7 mouse cellular contexts compared by ENCODE assay signal in the genomic region with DNA sequence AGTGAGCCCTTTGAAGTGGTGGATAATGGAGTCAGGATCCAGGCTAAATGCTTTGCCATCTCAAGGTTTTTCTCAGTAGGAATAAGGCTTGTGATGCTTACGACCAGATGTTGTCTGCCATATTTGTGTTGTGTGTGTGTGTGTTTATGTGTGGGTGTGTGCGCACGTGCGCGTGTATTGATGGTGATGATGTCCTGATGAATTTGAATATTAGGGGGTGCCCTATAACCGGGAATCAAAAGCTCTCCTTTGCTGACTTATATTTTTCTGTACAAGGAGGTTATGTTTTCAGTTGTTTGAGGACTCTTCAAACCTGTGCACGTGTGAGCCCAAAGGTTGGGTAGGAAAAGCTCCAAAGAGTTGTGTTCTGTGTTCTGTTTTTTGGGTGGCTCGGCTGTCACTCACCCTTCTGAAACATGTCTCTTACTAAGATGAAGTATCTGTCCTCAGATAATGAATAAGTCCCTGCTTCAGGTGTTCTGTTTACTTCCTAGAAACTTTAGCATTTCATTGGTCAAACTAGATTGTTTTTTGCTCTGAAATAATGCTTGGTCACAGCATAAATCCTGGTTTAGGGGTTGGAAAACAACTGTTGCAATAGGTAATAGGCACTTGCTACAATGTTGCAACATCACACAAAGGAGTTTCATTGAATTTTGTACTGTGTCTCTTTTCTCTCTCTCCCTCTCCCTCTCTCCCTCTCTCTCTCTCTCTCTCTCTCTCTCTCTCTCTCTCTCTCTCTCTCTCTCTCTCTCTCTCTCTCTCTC. TPM values are rescaled to one million over a fixed set of nuclear protein-coding genes. Genes with fewer than 3 reads are reported as not detected.
A peak's percentile ranks its signal among the peaks of the same experiment; 100 is the strongest.
DNase-seq lines count a peak whose midpoint lies in the region; ATAC-seq lines count a peak whose summit lies in the region.

No protein-coding gene starts in this region.

- H3K27ac ChIP-seq in lung, embryonic 16.5 days (ENCODE audit: low read length) = peak overlapping the region; percentile 84; the same call in 1 of the 2 replicates
- H3K27ac ChIP-seq in embryonic facial prominence, embryonic 15.5 days (replicated peaks) = no peak overlapping the region
- H3K27ac ChIP-seq in limb, embryonic 13.5 days = no peak overlapping the region
- H3K27ac ChIP-seq in stomach, embryonic 14.5 days (ENCODE audit: low read length) = no peak overlapping the region; the same call in 1 of the 2 replicates

- peak overlapping the region; percentile 74 for H3K4me3 ChIP-seq in lung, embryonic 16.5 days (ENCODE audit: low read length)
- H3K4me3 ChIP-seq in embryonic facial prominence, embryonic 15.5 days (replicated peaks) = peak overlapping the region; percentile 74
- peak overlapping the region; percentile 69 for H3K4me3 ChIP-seq in limb, embryonic 13.5 days
- H3K4me3 ChIP-seq in stomach, embryonic 14.5 days (ENCODE audit: low read depth, low read length) = peak overlapping the region; percentile 66

- no peak for DNase-seq in lung, postnatal 25 days (ENCODE audit: low spot score)
- DNase-seq in testis, postnatal 14 days (ENCODE audit: low spot score) = no peak
- no peak for DNase-seq in spleen, postnatal 4 days (ENCODE audit: low spot score in 2 of 2)

- no peaks in the 10 kb centered on the region for H3K4me1 ChIP-seq in lung, embryonic 16.5 days (replicated peaks; ENCODE audit: control insufficient read depth, insufficient read depth, low read length)
- H3K4me1 ChIP-seq in embryonic facial prominence, embryonic 15.5 days = 0 out of 2 replicates have a peak, but pooled peaks cover 7% of the 10 kb centered on the region
- no peaks in the 10 kb centered on the region for H3K4me1 ChIP-seq in limb, embryonic 13.5 days
- no peaks in the 10 kb centered on the region for H3K4me1 ChIP-seq in stomach, embryonic 14.5 days (ENCODE audit: control insufficient read depth, insufficient read depth, low read length)

- no peak for ATAC-seq in lung, embryonic 16.5 days (ENCODE audit: low read depth)
- ATAC-seq in embryonic facial prominence, embryonic 15.5 days (ENCODE audit: insufficient number of reproducible peaks, low FRiP score, low TSS enrichment, low read depth) = no peak
- no peak for ATAC-seq in limb, embryonic 13.5 days (ENCODE audit: low FRiP score, low read depth)
- ATAC-seq in stomach, embryonic 14.5 days (ENCODE audit: insufficient number of reproducible peaks, insufficient read depth, low FRiP score, low read depth) = no peak

- WGBS in lung, embryonic 16.5 days = 76% methylated on average over 8 of the region's 8 CpGs
- 81% methylated on average over 8 of the region's 8 CpGs for WGBS in embryonic facial prominence, embryonic 15.5 days
- WGBS in limb, embryonic 13.5 days = 81% methylated on average over 8 of the region's 8 CpGs
- 81% methylated on average over 8 of the region's 8 CpGs for WGBS in stomach, embryonic 14.5 days

- no peaks in the 10 kb centered on the region; the same call in 1 of the 2 replicates for H3K27me3 ChIP-seq in lung, embryonic 16.5 days (ENCODE audit: control insufficient read depth, insufficient read depth, low read depth, low read length)
- no peaks in the 10 kb centered on the region for H3K27me3 ChIP-seq in embryonic facial prominence, embryonic 15.5 days
- peaks cover 21% of the 10 kb centered on the region for H3K27me3 ChIP-seq in limb, embryonic 13.5 days
- no peaks in the 10 kb centered on the region for H3K27me3 ChIP-seq in stomach, embryonic 14.5 days (ENCODE audit: control insufficient read depth, insufficient read depth, low read length)

- peak overlapping the region; percentile 99 for H3K4me2 ChIP-seq in lung, embryonic 16.5 days (ENCODE audit: low read depth, low read length)
- H3K4me2 ChIP-seq in embryonic facial prominence, embryonic 15.5 days (replicated peaks) = peak overlapping the region; percentile 96
- H3K4me2 ChIP-seq in limb, embryonic 13.5 days (replicated peaks) = peak overlapping the region; percentile 96
- peak overlapping the region; percentile 72 for H3K4me2 ChIP-seq in stomach, embryonic 14.5 days (replicated peaks; ENCODE audit: low read depth, low read length)

- no peaks in the 10 kb centered on the region for H3K9me3 ChIP-seq in lung, embryonic 16.5 days (ENCODE audit: control insufficient read depth, low read length)
- no peaks in the 10 kb centered on the region for H3K9me3 ChIP-seq in embryonic facial prominence, embryonic 15.5 days (replicated peaks)
- no peaks in the 10 kb centered on the region for H3K9me3 ChIP-seq in limb, embryonic 13.5 days
- no peaks in the 10 kb centered on the region for H3K9me3 ChIP-seq in stomach, embryonic 14.5 days (ENCODE audit: control insufficient read depth, low read depth, low read length)

- H3K9ac ChIP-seq in lung, embryonic 16.5 days (ENCODE audit: low read length) = peak overlapping the region; percentile 87
- H3K9ac ChIP-seq in embryonic facial prominence, embryonic 15.5 days = no peak overlapping the region
- no peak overlapping the region for H3K9ac ChIP-seq in limb, embryonic 13.5 days
- H3K9ac ChIP-seq in stomach, embryonic 14.5 days (replicated peaks; ENCODE audit: low read depth, low read length) = 0 out of 2 replicates have a peak overlapping the region, but pooled peaks have one; percentile 37

- no peaks in the 10 kb centered on the region for H3K36me3 ChIP-seq in lung, embryonic 16.5 days (ENCODE audit: control insufficient read depth, insufficient read depth, low read length)
- no peaks in the 10 kb centered on the region for H3K36me3 ChIP-seq in embryonic facial prominence, embryonic 15.5 days
- H3K36me3 ChIP-seq in limb, embryonic 13.5 days = no peaks in the 10 kb centered on the region
- H3K36me3 ChIP-seq in stomach, embryonic 14.5 days (ENCODE audit: control insufficient read depth, insufficient read depth, low read length) = no peaks in the 10 kb centered on the region

RNA-seq across cellular contexts. Expression of a gene that starts 1.3 kb away (rescaled TPM):
- 4.6 and 5.6 TPM in 2 replicates for polyA plus RNA-seq in lung, embryonic 16.5 days (2015; fragmentation: Nextera tagmentation; extraction: Ambion mirVana)
- polyA plus RNA-seq in embryonic facial prominence, embryonic 15.5 days (2015; fragmentation: Nextera tagmentation; extraction: Ambion mirVana) = 2.5 and 4.1 TPM in 2 replicates
- 1.8 and 2.1 TPM in 2 replicates for polyA plus RNA-seq in limb, embryonic 13.5 days (2015; fragmentation: Nextera tagmentation; extraction: Ambion mirVana)
- polyA plus RNA-seq in stomach, embryonic 14.5 days (2014; fragmentation: Nextera tagmentation; extraction: Ambion mirVana) = 4.2 and 5.6 TPM in 2 replicates

RNA-seq across cellular contexts. Expression of a gene that starts 7.6 kb away (rescaled TPM):
- polyA plus RNA-seq in lung, embryonic 16.5 days (2015; fragmentation: Nextera tagmentation; extraction: Ambion mirVana) = 33.5 and 33.7 TPM in 2 replicates
- polyA plus RNA-seq in embryonic facial prominence, embryonic 15.5 days (2015; fragmentation: Nextera tagmentation; extraction: Ambion mirVana) = 20.7 and 24.2 TPM in 2 replicates
- polyA plus RNA-seq in limb, embryonic 13.5 days (2015; fragmentation: Nextera tagmentation; extraction: Ambion mirVana) = 32.4 and 35.4 TPM in 2 replicates
- 30.7 and 32.6 TPM in 2 replicates for polyA plus RNA-seq in stomach, embryonic 14.5 days (2014; fragmentation: Nextera tagmentation; extraction: Ambion mirVana)

RNA-seq across cellular contexts. Expression of a gene that starts 30.1 kb away (rescaled TPM):
- polyA plus RNA-seq in lung, embryonic 16.5 days (2015; fragmentation: Nextera tagmentation; extraction: Ambion mirVana) = 45.3 and 49.4 TPM in 2 replicates
- 40.2 and 43.8 TPM in 2 replicates for polyA plus RNA-seq in embryonic facial prominence, embryonic 15.5 days (2015; fragmentation: Nextera tagmentation; extraction: Ambion mirVana)
- 39.3 and 42.0 TPM in 2 replicates for polyA plus RNA-seq in limb, embryonic 13.5 days (2015; fragmentation: Nextera tagmentation; extraction: Ambion mirVana)
- 37.2 and 41.8 TPM in 2 replicates for polyA plus RNA-seq in stomach, embryonic 14.5 days (2014; fragmentation: Nextera tagmentation; extraction: Ambion mirVana)

RNA-seq across cellular contexts. Expression of a gene that starts 58.8 kb away (rescaled TPM):
- 1.1 and 3.2 TPM in 2 replicates for polyA plus RNA-seq in lung, embryonic 16.5 days (2015; fragmentation: Nextera tagmentation; extraction: Ambion mirVana)
- polyA plus RNA-seq in embryonic facial prominence, embryonic 15.5 days (2015; fragmentation: Nextera tagmentation; extraction: Ambion mirVana) = 0.26 and 0.69 TPM in 2 replicates
- polyA plus RNA-seq in limb, embryonic 13.5 days (2015; fragmentation: Nextera tagmentation; extraction: Ambion mirVana) = 1.1 and 1.2 TPM in 2 replicates
- polyA plus RNA-seq in stomach, embryonic 14.5 days (2014; fragmentation: Nextera tagmentation; extraction: Ambion mirVana) = 1.0 and 1.3 TPM in 2 replicates

Comparison
In these comparisons a context has a peak if more than half of its experiments do, and no peak if none do; other contexts are left out.
1. H3K9ac ChIP-seq: peak in lung, embryonic 16.5 days (single experiment) and stomach, embryonic 14.5 days (single experiment); none in embryonic facial prominence, embryonic 15.5 days (single experiment) and limb, embryonic 13.5 days (single experiment).
2. Peak in every context shown above with its lines, with median percentiles within 50 percentile points of each other: H3K4me2 ChIP-seq and H3K4me3 ChIP-seq.